Mouse (Mus musculus) neural tube, embryonic 15.5 days (tissue): ENCODE results near the gene Mapk3. TPM values are rescaled to one million over a fixed set of nuclear protein-coding genes. Genes with fewer than 3 reads are reported as not detected.
A peak's percentile ranks its signal among the peaks of the same experiment; 100 is the strongest.

Experiments used
- ATAC-seq: fragments of 200-750 bp; cut with Nextera tagmentation; 2 replicates; pipeline ENCODE4 v1.8.0; 2017; ENCODE audit warnings: mild to moderate bottlenecking, moderate TSS enrichment, moderate library complexity; ENCODE audit not compliant: low FRiP score
- H3K27ac ChIP-seq: fragments of 300-500 bp; sonication (generic); replicated peaks from 2 replicates; pipeline ENCODE4 v1.5.1; 2015; ENCODE audit warnings: mild to moderate bottlenecking, inconsistent platforms
- H3K27me3 ChIP-seq: fragments of 300-500 bp; sonication (generic); replicated peaks from 2 replicates; pipeline ENCODE4 v1.6.1; 2015; ENCODE audit warnings: inconsistent platforms
- H3K36me3 ChIP-seq: fragments of 300-500 bp; sonication (generic); 2 replicates; pipeline ENCODE4 v1.6.1; 2015; ENCODE audit warnings: inconsistent platforms
- H3K4me1 ChIP-seq: fragments of 300-500 bp; sonication (generic); 2 replicates; pipeline ENCODE4 v1.6.1; 2015; ENCODE audit warnings: inconsistent platforms
- H3K4me2 ChIP-seq: fragments of 300-500 bp; sonication (generic); 2 replicates; pipeline ENCODE4 v1.6.1; 2015; ENCODE audit warnings: inconsistent platforms, mild to moderate bottlenecking, moderate library complexity
- H3K4me3 ChIP-seq: fragments of 300-500 bp; sonication (generic); replicated peaks from 2 replicates; pipeline ENCODE4 v1.5.1; 2015; ENCODE audit warnings: mild to moderate bottlenecking, inconsistent platforms
- H3K9ac ChIP-seq: fragments of 300-500 bp; sonication (generic); replicated peaks from 2 replicates; pipeline ENCODE4 v1.6.1; 2015; ENCODE audit warnings: mild to moderate bottlenecking, inconsistent platforms
- H3K9me3 ChIP-seq: fragments of 300-500 bp; sonication (generic); replicated peaks from 2 replicates; pipeline ENCODE4 v1.6.1; 2016; ENCODE audit warnings: inconsistent platforms
- WGBS: fragments of 180-500 bp; shearing (Covaris S2); methylation state at CpG from one replicate; pipeline ENCODE4 v1.1.7; 2015; ENCODE audit warnings: mixed read lengths; 5-methylcytosine and 5-hydroxymethylcytosine counted together
- polyA plus RNA-seq: library from polyadenylated mRNA; unstranded; fragments of >200 nt; fragmentation: Nextera tagmentation; extraction: Ambion mirVana; gene quantifications from 2 replicates; pipeline ENCODE4 v1.2.1, GENCODE M21; 2015

The Mapk3 gene
- polyA plus RNA-seq, 1 experiment from 2014 or later = 105 TPM

DNA sequence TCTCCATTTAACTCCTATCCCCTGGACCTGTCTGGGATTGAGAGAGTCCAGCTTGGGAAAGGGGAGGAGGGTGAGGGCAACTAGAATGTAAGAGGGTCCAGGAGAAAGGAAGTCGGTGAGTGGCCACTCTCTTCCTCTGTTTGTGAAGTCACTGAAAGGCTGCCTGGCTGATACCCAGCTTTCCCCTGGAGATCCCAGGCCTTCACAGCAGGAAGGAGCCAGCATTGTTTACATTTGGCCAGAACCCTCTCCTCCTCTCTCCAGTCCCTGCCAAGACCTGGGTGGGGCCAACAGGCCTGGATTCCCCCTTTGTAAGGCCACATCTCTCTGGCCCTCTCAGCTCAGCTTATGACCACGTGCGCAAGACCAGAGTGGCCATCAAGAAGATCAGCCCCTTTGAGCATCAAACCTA is 996 bp downstream of the Mapk3 start:
- Histone ChIP-seq H3K4me3 (peak overlapping the region; percentile 74), H3K27me3 (no peaks in the 10 kb centered on the region), H3K36me3 (peaks cover 23% of the 10 kb centered on the region), H3K4me2 (peak overlapping the region; percentile 91), H3K9me3 (no peaks in the 10 kb centered on the region), H3K4me1 (peaks cover 39% of the 10 kb centered on the region), H3K27ac (peak overlapping the region; percentile 87), H3K9ac (peak overlapping the region; percentile 86)
- ATAC-seq = peak; percentile 25
- WGBS = 14% methylated on average over 3 of the region's 3 CpGs

- peak overlapping the region; percentile 74 for H3K4me3 ChIP-seq
- H3K9ac ChIP-seq = peak overlapping the region; percentile 86; the same call in 1 of the 2 replicates
- peak overlapping the region; percentile 91 for H3K4me2 ChIP-seq
- peaks cover 29% of the 10 kb centered on the region for H3K36me3 ChIP-seq
- ATAC-seq = no peak
- no peaks in the 10 kb centered on the region for H3K9me3 ChIP-seq
- 67% methylated on average over 4 of the region's 4 CpGs for WGBS
- peaks cover 39% of the 10 kb centered on the region for H3K4me1 ChIP-seq
- no peaks in the 10 kb centered on the region for H3K27me3 ChIP-seq
- peak overlapping the region; percentile 87; the same call in 1 of the 2 replicates for H3K27ac ChIP-seq
These were observed 1.6 kb downstream of the Mapk3 start for GRCm38 (mm10) chr7:126760956-126761355.

DNA sequence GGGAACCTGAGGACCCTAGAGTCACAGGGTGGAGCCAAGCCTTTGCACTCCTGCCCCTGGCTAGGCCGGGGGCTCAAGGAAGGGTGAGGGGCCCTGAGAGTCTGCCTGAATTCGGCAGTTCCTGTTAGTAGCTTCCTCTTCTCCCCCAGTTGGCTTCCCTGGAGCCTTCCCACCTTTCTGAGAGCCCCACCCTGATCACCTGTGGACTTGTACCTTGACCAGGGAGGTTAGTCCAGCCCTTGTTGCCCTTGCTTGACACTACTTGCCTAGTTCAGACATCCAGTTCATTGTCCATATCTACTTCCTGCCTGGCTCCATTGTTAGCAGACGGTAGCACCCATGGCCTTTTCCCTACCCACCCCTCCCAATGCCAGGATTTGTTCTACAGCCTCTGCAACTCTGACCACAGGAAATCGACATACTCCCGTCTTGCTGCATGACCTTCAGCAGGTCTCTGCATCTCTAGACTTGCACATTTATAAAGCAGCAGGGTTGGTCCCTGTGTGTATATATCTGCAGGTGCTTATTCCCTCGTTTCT is 2.2 kb downstream of the Mapk3 start:
- 74% methylated on average over 6 of the region's 6 CpGs for WGBS
- Histone ChIP-seq H3K9me3 (no peaks in the 10 kb centered on the region), H3K9ac (no peak overlapping the region), H3K27ac (0 out of 2 replicates have a peak overlapping the region, but pooled peaks have one; percentile 63), H3K36me3 (peaks cover 35% of the 10 kb centered on the region), H3K4me1 (peaks cover 39% of the 10 kb centered on the region), H3K4me2 (peak overlapping the region; percentile 91), H3K27me3 (no peaks in the 10 kb centered on the region), H3K4me3 (no peak overlapping the region)
- ATAC-seq = no peak

DNA sequence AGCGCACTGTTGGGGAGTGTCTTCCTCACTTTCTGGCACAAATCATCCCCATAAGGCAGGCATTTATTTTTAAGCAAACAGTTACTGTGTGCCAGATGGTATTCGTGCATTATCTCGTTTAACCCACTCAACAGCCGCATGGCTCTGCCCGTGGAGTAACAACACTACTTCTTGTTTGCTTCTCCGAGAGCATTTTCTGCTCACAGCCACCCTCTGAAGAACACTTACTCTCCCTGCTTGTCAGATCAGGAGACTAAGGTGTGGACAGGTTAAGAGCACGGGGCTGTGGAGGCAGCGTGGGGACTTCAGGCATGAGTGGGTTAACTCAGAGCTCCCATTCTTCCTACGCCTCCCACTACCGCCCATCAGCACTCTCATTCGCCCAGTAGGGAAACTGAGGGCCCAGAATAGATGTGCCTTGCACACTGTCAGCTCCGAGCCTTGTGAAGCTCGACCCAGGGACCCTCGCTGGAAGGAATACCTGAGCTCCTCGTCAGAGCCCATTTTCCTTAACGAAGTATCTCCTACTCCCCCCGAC is 3.1 kb downstream of the Mapk3 start:
- H3K4me2 ChIP-seq = peak overlapping the region; percentile 40
- H3K27ac ChIP-seq = peak overlapping the region; percentile 63
- peak overlapping the region; percentile 12; the same call in 1 of the 2 replicates for H3K4me3 ChIP-seq
- H3K36me3 ChIP-seq = peaks cover 44% of the 10 kb centered on the region
- H3K27me3 ChIP-seq = no peaks in the 10 kb centered on the region
- 61% methylated on average over 17 of the region's 17 CpGs for WGBS
- H3K4me1 ChIP-seq = peaks cover 39% of the 10 kb centered on the region
- H3K9me3 ChIP-seq = no peaks in the 10 kb centered on the region
- H3K9ac ChIP-seq = peak overlapping the region; percentile 40
- no peak for ATAC-seq

DNA sequence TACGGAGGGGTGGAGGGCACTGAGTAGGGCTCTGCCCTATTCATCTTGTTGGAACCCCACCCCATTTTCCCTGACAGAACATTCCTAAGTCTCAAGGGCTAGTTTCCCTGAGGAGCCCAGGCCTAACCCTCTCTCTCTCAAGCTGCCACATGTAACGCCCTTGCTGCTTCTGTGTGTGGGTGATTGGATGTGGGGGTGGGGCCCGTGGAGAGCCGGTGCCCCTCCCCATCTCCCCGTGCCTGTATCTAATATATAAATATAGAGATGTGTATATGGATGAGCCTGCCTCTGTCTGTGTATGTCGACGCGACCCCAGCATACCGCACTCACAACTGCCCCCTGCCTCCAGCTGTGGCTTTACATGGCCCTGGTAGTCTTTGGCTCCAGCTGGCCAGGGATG is 6.1 kb downstream of the Mapk3 start:
- 89% methylated on average over 9 of the region's 9 CpGs for WGBS
- Histone ChIP-seq H3K4me3 (no peak overlapping the region), H3K36me3 (peaks cover 73% of the 10 kb centered on the region)

GRCm38 (mm10) chr7:126766201-126766600 is 6.8 kb downstream of the Mapk3 start, which contains the start of gene Gdpd3:
Gene Gdpd3 (plus strand): TSS chr7:126766334.
- Histone ChIP-seq H3K36me3 (peaks cover 80% of the 10 kb centered on the region), H3K27ac (no peak within 1 kb of the TSS), H3K4me1 (peaks cover 24% of the 10 kb centered on the region), H3K27me3 (no peaks in the 10 kb centered on the region), H3K9ac (no peak within 1 kb of the TSS), H3K9me3 (no peaks in the 10 kb centered on the region), H3K4me2 (no peak within 1 kb of the TSS), H3K4me3 (no peak within 1 kb of the TSS)
- WGBS = 88% methylated on average over 16 of the region's 16 CpGs
- no peak for ATAC-seq

More for the DNA sequence above, 6.1 kb downstream of the Mapk3 start:
- no peak for ATAC-seq
- no peaks in the 10 kb centered on the region for H3K9me3 ChIP-seq
- H3K27ac ChIP-seq = no peak overlapping the region
- peaks cover 31% of the 10 kb centered on the region for H3K4me1 ChIP-seq
- no peak overlapping the region for H3K4me2 ChIP-seq
- no peaks in the 10 kb centered on the region for H3K27me3 ChIP-seq
- no peak overlapping the region for H3K9ac ChIP-seq

DNA sequence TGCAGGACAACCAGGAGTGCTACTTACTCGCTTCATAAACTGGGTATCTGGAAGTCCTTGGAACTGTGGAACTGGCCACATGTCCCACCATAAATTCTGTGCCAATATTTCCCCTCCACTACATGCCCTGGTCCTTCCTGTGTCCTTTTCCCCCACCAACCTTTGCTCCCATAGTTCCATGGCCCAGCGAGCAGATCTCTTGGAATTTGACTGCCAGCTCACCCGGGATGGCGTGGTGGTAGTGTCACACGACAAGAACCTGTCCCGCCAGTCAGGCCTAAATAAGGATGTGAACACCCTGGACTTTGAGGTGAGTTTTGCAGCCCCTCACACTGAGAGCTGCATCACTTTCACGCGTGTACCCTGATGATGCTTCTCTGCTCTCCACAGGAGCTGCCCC is 7.6 kb downstream of the Mapk3 start:
- peaks cover 80% of the 10 kb centered on the region for H3K36me3 ChIP-seq
- H3K4me3 ChIP-seq = no peak overlapping the region
- no peaks in the 10 kb centered on the region for H3K27me3 ChIP-seq
- H3K4me2 ChIP-seq = no peak overlapping the region
- H3K9me3 ChIP-seq = no peaks in the 10 kb centered on the region
- WGBS = 92% methylated on average over 8 of the region's 8 CpGs
- peaks cover 16% of the 10 kb centered on the region for H3K4me1 ChIP-seq
- no peak overlapping the region for H3K27ac ChIP-seq
- no peak overlapping the region for H3K9ac ChIP-seq
- ATAC-seq = no peak

- no peak overlapping the region for H3K4me3 ChIP-seq
- no peak for ATAC-seq
- no peaks in the 10 kb centered on the region for H3K9me3 ChIP-seq
- peaks cover 57% of the 10 kb centered on the region for H3K36me3 ChIP-seq
- 83% methylated on average over 12 of the region's 12 CpGs for WGBS
- peaks cover 5% of the 10 kb centered on the region for H3K4me1 ChIP-seq
- no peak overlapping the region for H3K9ac ChIP-seq
- no peaks in the 10 kb centered on the region for H3K27me3 ChIP-seq
- H3K27ac ChIP-seq = no peak overlapping the region
- no peak overlapping the region for H3K4me2 ChIP-seq
These were observed 11.4 kb downstream of the Mapk3 start for GRCm38 (mm10) chr7:126770784-126771183.

DNA sequence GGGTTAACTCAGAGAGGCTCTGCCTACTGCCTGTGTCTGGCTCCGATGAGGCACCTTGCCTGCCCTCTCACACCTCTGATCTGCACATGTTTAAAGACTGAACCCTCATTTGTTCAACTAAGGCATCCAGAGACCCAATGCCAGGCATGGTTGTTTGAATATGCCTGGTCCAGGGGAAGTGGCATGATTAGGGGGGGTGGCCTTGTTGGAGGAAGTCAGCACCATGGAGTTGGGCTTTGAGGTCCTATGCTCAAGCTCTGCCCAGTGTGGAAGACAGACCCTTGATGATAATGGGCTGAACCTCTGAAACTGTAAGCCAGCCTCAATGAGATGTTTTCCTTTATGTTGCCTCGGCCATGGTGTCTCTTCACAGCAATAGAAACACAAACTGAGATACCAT is 13.9 kb downstream of the Mapk3 start:
- Histone ChIP-seq H3K9me3 (no peaks in the 10 kb centered on the region), H3K9ac (no peak overlapping the region), H3K27ac (no peak overlapping the region), H3K36me3 (peaks cover 35% of the 10 kb centered on the region), H3K27me3 (no peaks in the 10 kb centered on the region), H3K4me3 (no peak overlapping the region), H3K4me1 (peaks cover 27% of the 10 kb centered on the region), H3K4me2 (no peak overlapping the region)
- 55% methylated on average over 2 of the region's 2 CpGs for WGBS
- no peak for ATAC-seq

- no peaks in the 10 kb centered on the region for H3K9me3 ChIP-seq
- 83% methylated on average over 2 of the region's 2 CpGs for WGBS
- H3K9ac ChIP-seq = no peak overlapping the region
- no peak overlapping the region for H3K4me2 ChIP-seq
- no peaks in the 10 kb centered on the region for H3K27me3 ChIP-seq
- ATAC-seq = no peak
- no peak overlapping the region for H3K4me3 ChIP-seq
- H3K36me3 ChIP-seq = peaks cover 28% of the 10 kb centered on the region
- peaks cover 35% of the 10 kb centered on the region for H3K4me1 ChIP-seq
- H3K27ac ChIP-seq = no peak overlapping the region
These were observed 15.1 kb downstream of the Mapk3 start for GRCm38 (mm10) chr7:126774463-126774862.

- peak overlapping the region; percentile 95 for H3K4me2 ChIP-seq
These were observed 16.0 kb downstream of the Mapk3 start for GRCm38 (mm10) chr7:126775185-126775977.

GRCm38 (mm10) chr7:126775978-126776234 is 16.5 kb downstream of the Mapk3 start:
- H3K27me3 ChIP-seq = no peaks in the 10 kb centered on the region
- peak overlapping the region; percentile 87; the same call in 1 of the 2 replicates for H3K4me3 ChIP-seq
- peaks cover 48% of the 10 kb centered on the region for H3K4me1 ChIP-seq
- 71% methylated on average over 3 of the region's 3 CpGs for WGBS
- H3K27ac ChIP-seq = peak overlapping the region; percentile 89; the same call in 1 of the 2 replicates
- H3K9me3 ChIP-seq = no peaks in the 10 kb centered on the region
- peaks cover 15% of the 10 kb centered on the region for H3K36me3 ChIP-seq
- H3K4me2 ChIP-seq = peak overlapping the region; percentile 95
- no peak for ATAC-seq
- peak overlapping the region; percentile 93 for H3K9ac ChIP-seq

More at GRCm38 (mm10) chr7:126775185-126775977, 16.0 kb downstream of the Mapk3 start:
- peak overlapping the region; percentile 89 for H3K27ac ChIP-seq
- 0 out of 2 replicates have a peak overlapping the region, but pooled peaks have one; percentile 93 for H3K9ac ChIP-seq
- peaks cover 20% of the 10 kb centered on the region for H3K36me3 ChIP-seq
- WGBS = 91% methylated on average over 10 of the region's 10 CpGs
- no peak overlapping the region for H3K4me3 ChIP-seq
- no peaks in the 10 kb centered on the region for H3K27me3 ChIP-seq
- H3K9me3 ChIP-seq = no peaks in the 10 kb centered on the region
- peaks cover 44% of the 10 kb centered on the region for H3K4me1 ChIP-seq
- ATAC-seq = no peak
